Mouse (Mus musculus) gastrocnemius, postnatal 25 days (tissue): ENCODE results near the gene Gm17581. TPM values are rescaled to one million over a fixed set of nuclear protein-coding genes. Genes with fewer than 3 reads are reported as not detected.

Source experiments
- DNase-seq: peaks from one replicate; pipeline ENCODE4 v3.0.0; 2022
- total RNA-seq, 2 experiments: library from RNA; stranded (reverse); gene quantifications; 1 replicate in 1 of 2; 2 replicates in 1 of 2; pipeline ENCODE4 v1.2.3; 2021

Gm17581 gene
- total RNA-seq, 2 experiments from 2014 or later: not detected

- DNase-seq: no peak
Observed at GRCm38 (mm10) chr2:155691336-155691722, 44.3 kb downstream of the Gm17581 start.

- no peak for DNase-seq
Observed at GRCm38 (mm10) chr2:155689211-155689610, 46.5 kb downstream of the Gm17581 start.

GRCm38 (mm10) chr2:155687746-155688145, 47.9 kb downstream of the Gm17581 start:
- no peak for DNase-seq

- no peak for DNase-seq
Observed at GRCm38 (mm10) chr2:155686572-155686971, 49.1 kb downstream of the Gm17581 start.

Other genes with a start within 250 kb of the Gm17581 start
- 10 to 100 TPM; 27.0 to 31.2 TPM for gene Acss2, start 217.9 kb downstream of the Gm17581 start, total RNA-seq
- under 1 TPM; 0.41 to 0.80 TPM for gene Ggt7, start 217.6 kb downstream of the Gm17581 start, total RNA-seq
- gene Gss, start 143.1 kb downstream of the Gm17581 start, total RNA-seq: 1 to 10 TPM; 5.6 to 5.9 TPM
- gene Myh7b, start 124.7 kb downstream of the Gm17581 start, total RNA-seq: 1 to 10 TPM in 1 of 2 experiments, under 1 TPM in 1; 0.88 to 5.0 TPM
- gene Trpc4ap, start 43.5 kb downstream of the Gm17581 start, total RNA-seq: 10 to 100 TPM; 84.3 to 86.1 TPM
- gene Edem2, start 6.4 kb downstream of the Gm17581 start, total RNA-seq: 1 to 10 TPM; 3.9 to 5.0 TPM
- 10 to 100 TPM in 1 of 2 experiments, 1 to 10 TPM in 1; 5.9 to 12.4 TPM for gene Procr, start 15.3 kb upstream of the Gm17581 start, total RNA-seq
- gene Mmp24, start 39.5 kb upstream of the Gm17581 start, total RNA-seq: not detected
- gene BC029722, start 83.6 kb upstream of the Gm17581 start, total RNA-seq: 10 to 100 TPM; 22.3 to 25.3 TPM
- 10 to 100 TPM; 38.6 to 45.3 TPM for gene Eif6, start 91.1 kb upstream of the Gm17581 start, total RNA-seq
- not detected for gene Fam83c, start 99.0 kb upstream of the Gm17581 start, total RNA-seq
- gene Uqcc1, start 194.4 kb upstream of the Gm17581 start, total RNA-seq: 100 to 1,000 TPM; 140 to 156 TPM
- gene Gm15557, start 204.9 kb upstream of the Gm17581 start, total RNA-seq: not detected
- not detected for gene Gdf5, start 209.5 kb upstream of the Gm17581 start, total RNA-seq
- gene Cep250, start 220.6 kb upstream of the Gm17581 start, total RNA-seq: 1 to 10 TPM; 3.6 to 5.9 TPM